Mouse (Mus musculus): ENCODE results near the gene Zdhhc1. TPM values are rescaled to one million over a fixed set of nuclear protein-coding genes. Genes with fewer than 3 reads are reported as not detected.

Gene Zdhhc1
- polyA plus RNA-seq, 1 experiment, result 15.2 TPM

DNA sequence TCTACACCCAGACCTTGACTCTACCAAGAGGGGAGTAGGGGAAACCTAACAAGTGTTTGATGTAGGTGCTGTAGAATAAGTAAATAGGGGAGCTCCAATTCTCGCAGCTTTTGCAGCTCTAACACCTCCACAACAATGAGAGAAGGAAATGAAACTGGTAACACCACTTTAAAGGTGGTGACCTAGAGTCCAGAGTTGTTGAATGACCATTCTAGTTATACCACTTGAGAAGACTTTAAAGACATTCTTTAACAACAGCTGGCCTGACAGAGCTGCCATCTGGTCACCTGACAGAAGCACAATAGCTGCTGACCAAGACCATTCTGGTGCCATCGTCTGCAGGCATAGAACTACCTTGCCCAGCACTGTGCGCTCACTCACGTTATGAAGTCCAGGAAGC, 42.2 kb upstream of the Zdhhc1 start:
- 92% methylated on average over 4 of the region's 4 CpGs for WGBS
- H3K36me3 ChIP-seq (ENCODE audit: control insufficient read depth, insufficient read depth, low read length), result peaks cover 27% of the 10 kb centered on the region
- TF ChIP-seq POLR2A (IDR thresholded peaks at IDR 0.05; ENCODE audit: low read depth, low read length) (no peak), CTCF (IDR thresholded peaks at IDR 0.05; ENCODE audit: extremely low read depth, insufficient read length, insufficient replicate concordance, low read depth, low read length) (no peak)
- H3K4me3 ChIP-seq (ENCODE audit: low read depth, low read length), result no peak overlapping the region
- no peak overlapping the region for H3K27ac ChIP-seq (ENCODE audit: insufficient read depth, low read depth, low read length)
- H3K4me1 ChIP-seq (ENCODE audit: control insufficient read depth, insufficient read depth, insufficient read length, low read length), result peaks cover 14% of the 10 kb centered on the region; the same call in 1 of the 2 replicates
- no peaks in the 10 kb centered on the region for H3K27me3 ChIP-seq (ENCODE audit: control insufficient read depth, insufficient read depth, low read length)

DNA sequence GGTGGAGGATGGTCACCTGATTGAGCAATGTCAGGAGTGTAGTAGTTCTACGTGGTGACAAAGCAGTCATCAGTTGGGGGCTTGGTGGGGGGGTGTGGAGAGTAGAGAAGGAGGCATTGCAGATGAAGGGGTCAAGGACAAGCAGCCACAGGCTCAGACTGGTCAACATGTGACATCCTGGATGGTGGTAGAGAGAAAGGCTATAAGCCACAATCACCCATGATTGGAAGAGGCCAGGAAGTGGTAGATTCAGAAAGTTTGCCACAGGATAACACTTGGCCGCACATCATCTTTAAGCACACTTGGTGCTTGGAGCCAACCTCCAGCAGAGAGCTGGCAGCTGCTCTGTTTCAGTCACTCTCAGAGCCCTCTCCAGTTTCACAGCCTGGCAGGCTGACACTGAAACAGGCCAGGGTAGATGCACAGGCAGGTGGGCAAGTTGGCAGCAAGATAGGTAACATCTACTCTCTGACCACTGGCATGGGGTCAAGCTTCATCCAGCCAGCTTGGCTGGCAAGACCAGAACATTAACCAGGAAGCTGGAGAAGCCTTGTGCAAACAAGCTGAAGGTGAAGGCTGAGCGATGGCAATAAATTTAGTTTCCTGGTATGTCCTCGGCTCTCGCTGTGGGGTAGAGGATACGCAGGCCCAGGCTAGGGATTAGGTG, 40.4 kb upstream of the Zdhhc1 start:
- H3K27ac ChIP-seq (ENCODE audit: insufficient read depth, low read depth, low read length), result peak overlapping the region; percentile 66
- no peak for TF ChIP-seq CTCF (IDR thresholded peaks at IDR 0.05; ENCODE audit: extremely low read depth, insufficient read length, insufficient replicate concordance, low read depth, low read length)
- TF ChIP-seq POLR2A (IDR thresholded peaks at IDR 0.05; ENCODE audit: low read depth, low read length), result no peak
- no peak overlapping the region for H3K4me3 ChIP-seq (ENCODE audit: low read depth, low read length)
- no peaks in the 10 kb centered on the region for H3K27me3 ChIP-seq (ENCODE audit: control insufficient read depth, insufficient read depth, low read length)
- 36% methylated on average over 6 of the region's 6 CpGs for WGBS
- peaks cover 27% of the 10 kb centered on the region for H3K36me3 ChIP-seq (ENCODE audit: control insufficient read depth, insufficient read depth, low read length)
- H3K4me1 ChIP-seq (ENCODE audit: control insufficient read depth, insufficient read depth, insufficient read length, low read length), result peaks cover 20% of the 10 kb centered on the region; the same call in 1 of the 2 replicates

DNA sequence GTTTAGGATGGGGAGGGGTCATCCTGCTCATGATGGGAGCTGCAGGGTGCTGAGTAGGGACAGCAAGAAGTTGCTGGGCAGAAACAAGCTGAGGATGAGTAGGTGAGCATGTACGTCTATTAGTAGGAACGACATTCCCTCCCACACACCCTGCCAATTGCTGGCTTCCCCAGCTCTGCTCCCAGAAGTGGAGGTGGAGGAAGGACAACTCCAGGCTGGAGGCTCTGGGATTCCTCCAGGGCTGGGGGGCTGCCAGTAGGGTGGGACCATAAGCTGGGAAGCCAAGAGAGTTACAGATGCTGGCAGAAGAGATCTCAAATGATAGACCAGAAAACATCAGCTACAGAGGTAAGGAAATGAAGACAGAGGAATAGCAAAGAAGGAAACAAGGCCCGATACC, 39.8 kb upstream of the Zdhhc1 start:
- H3K27me3 ChIP-seq (ENCODE audit: control insufficient read depth, insufficient read depth, low read length), result no peaks in the 10 kb centered on the region
- H3K27ac ChIP-seq (ENCODE audit: insufficient read depth, low read depth, low read length), result no peak overlapping the region
- H3K4me1 ChIP-seq (ENCODE audit: control insufficient read depth, insufficient read depth, insufficient read length, low read length), result peaks cover 20% of the 10 kb centered on the region; the same call in 1 of the 2 replicates
- H3K4me3 ChIP-seq (ENCODE audit: low read depth, low read length), result no peak overlapping the region
- TF ChIP-seq POLR2A (IDR thresholded peaks at IDR 0.05; ENCODE audit: low read depth, low read length), result no peak
- TF ChIP-seq CTCF (IDR thresholded peaks at IDR 0.05; ENCODE audit: extremely low read depth, insufficient read length, insufficient replicate concordance, low read depth, low read length), result no peak
- 89% methylated on average over 3 of the region's 3 CpGs for WGBS
- H3K36me3 ChIP-seq (ENCODE audit: control insufficient read depth, insufficient read depth, low read length), result peaks cover 25% of the 10 kb centered on the region

DNA sequence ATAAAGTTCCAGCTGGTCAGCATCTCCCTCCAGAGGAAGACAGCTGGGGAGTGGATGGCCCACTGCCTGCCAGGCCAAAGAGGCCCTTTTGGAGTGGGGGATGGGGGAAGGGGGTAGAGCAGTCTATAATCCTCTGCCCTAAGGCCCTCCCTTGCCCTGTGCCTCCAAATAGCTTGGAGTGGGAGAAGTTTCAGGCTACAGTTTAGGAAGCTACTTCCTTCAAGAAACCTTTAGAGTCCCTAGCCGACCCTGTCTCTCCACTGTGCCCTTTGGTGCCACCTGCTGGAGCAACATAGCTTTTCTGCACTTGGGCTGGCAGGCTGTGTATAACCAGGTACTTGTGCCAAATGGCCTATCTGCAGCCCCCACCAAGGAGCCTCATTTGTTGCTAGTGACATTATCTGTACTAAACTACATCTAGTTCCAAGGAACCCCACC, 37.2 kb upstream of the Zdhhc1 start:
- peaks cover 28% of the 10 kb centered on the region for H3K36me3 ChIP-seq (ENCODE audit: control insufficient read depth, insufficient read depth, low read length)
- H3K27ac ChIP-seq (ENCODE audit: insufficient read depth, low read depth, low read length), result peak overlapping the region; percentile 35

DNA sequence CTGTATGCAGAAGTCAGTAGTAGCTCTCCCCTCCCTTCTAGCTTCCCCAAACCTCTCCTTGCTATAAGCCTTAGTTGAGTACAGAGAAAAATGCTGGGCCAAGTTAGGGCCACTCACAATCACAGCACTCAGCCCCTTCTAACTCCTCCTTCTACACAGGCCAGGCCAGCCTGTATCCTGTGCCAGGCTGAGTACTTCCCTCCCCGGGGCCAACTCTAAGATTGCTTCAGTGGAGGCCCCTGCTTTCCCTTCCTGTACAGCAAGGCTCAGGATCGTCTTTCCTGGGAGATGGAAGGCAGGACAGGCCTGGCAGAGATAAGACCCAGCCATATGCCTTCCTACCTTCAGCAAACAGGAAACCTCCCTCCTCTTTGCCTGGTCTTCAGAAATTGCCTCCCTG, 36.7 kb upstream of the Zdhhc1 start:
- H3K4me1 ChIP-seq (ENCODE audit: control insufficient read depth, insufficient read depth, insufficient read length, low read length), result peaks cover 20% of the 10 kb centered on the region; the same call in 1 of the 2 replicates
- peak overlapping the region; percentile 35 for H3K27ac ChIP-seq (ENCODE audit: insufficient read depth, low read depth, low read length)
- WGBS, result 10% methylated on average over 2 of the region's 2 CpGs
- no peak overlapping the region for H3K4me3 ChIP-seq (ENCODE audit: low read depth, low read length)
- peaks cover 28% of the 10 kb centered on the region for H3K36me3 ChIP-seq (ENCODE audit: control insufficient read depth, insufficient read depth, low read length)
- H3K27me3 ChIP-seq (ENCODE audit: control insufficient read depth, insufficient read depth, low read length), result no peaks in the 10 kb centered on the region
- TF ChIP-seq POLR2A (IDR thresholded peaks at IDR 0.05; ENCODE audit: low read depth, low read length) (no peak), CTCF (IDR thresholded peaks at IDR 0.05; ENCODE audit: extremely low read depth, insufficient read length, insufficient replicate concordance, low read depth, low read length) (no peak)

More for the DNA sequence above, 37.2 kb upstream of the Zdhhc1 start:
- Histone ChIP-seq H3K27me3 (ENCODE audit: control insufficient read depth, insufficient read depth, low read length) (no peaks in the 10 kb centered on the region), H3K4me3 (ENCODE audit: low read depth, low read length) (no peak overlapping the region), H3K4me1 (ENCODE audit: control insufficient read depth, insufficient read depth, insufficient read length, low read length) (peaks cover 20% of the 10 kb centered on the region; the same call in 1 of the 2 replicates)
- TF ChIP-seq POLR2A (IDR thresholded peaks at IDR 0.05; ENCODE audit: low read depth, low read length), result no peak
- peak; percentile 77; the same call in 1 of the 2 replicates for TF ChIP-seq CTCF (IDR thresholded peaks at IDR 0.05; ENCODE audit: extremely low read depth, insufficient read length, insufficient replicate concordance, low read depth, low read length)
- WGBS, result 3% methylated on average over 1 of the region's 1 CpGs

DNA sequence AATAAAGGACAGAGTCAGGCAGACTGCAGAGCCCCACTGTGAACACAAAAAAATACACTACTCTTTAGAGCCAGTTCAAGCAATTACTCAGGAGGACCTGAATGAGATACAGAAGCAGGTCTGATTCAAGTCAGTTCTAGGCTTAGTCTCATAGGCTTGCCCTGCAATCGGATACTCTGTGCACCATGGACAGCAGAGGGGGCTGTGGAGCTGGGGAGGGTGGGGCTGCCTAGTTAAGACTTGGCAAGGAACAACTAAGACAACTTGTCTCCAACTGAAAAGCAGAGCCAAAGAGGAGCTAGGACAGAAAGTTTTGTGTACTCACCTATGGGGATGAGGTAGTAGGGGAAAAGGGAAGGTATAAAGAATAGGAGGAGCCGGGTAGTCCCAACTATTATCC, 35.1 kb upstream of the Zdhhc1 start:
- WGBS, result 38% methylated on average over 2 of the region's 2 CpGs
- TF ChIP-seq CTCF (IDR thresholded peaks at IDR 0.05; ENCODE audit: extremely low read depth, insufficient read length, insufficient replicate concordance, low read depth, low read length), result peak; percentile 69; the same call in 1 of the 2 replicates
- TF ChIP-seq POLR2A (IDR thresholded peaks at IDR 0.05; ENCODE audit: low read depth, low read length), result no peak
- Histone ChIP-seq H3K36me3 (ENCODE audit: control insufficient read depth, insufficient read depth, low read length) (peaks cover 16% of the 10 kb centered on the region), H3K27me3 (ENCODE audit: control insufficient read depth, insufficient read depth, low read length) (no peaks in the 10 kb centered on the region), H3K27ac (ENCODE audit: insufficient read depth, low read depth, low read length) (no peak overlapping the region), H3K4me3 (ENCODE audit: low read depth, low read length) (no peak overlapping the region), H3K4me1 (ENCODE audit: control insufficient read depth, insufficient read depth, insufficient read length, low read length) (peaks cover 15% of the 10 kb centered on the region)

DNA sequence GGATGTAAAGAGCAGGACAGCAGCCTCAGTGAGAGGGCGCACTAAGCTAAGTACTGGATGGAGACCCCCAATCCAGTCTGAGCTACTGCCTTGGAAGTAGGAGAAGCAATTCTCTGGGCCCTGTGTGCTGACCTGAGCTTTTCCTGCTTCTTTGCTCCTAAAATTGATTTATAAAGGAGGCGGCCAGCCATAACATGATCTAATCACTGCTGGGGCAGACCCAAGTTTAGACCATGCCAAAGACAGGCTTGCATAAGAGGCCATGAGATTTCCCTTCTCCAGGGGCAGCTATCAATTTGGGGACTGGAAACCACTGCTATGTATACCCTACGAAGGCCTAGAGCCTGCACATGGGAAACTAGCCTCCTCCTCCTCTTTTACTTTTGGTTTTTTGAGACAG, 32.6 kb upstream of the Zdhhc1 start:
- WGBS, result 93% methylated on average over 3 of the region's 3 CpGs

More for the DNA sequence above, 32.6 kb upstream of the Zdhhc1 start:
- Histone ChIP-seq H3K27ac (ENCODE audit: insufficient read depth, low read depth, low read length) (no peak overlapping the region), H3K27me3 (ENCODE audit: control insufficient read depth, insufficient read depth, low read length) (no peaks in the 10 kb centered on the region), H3K4me3 (ENCODE audit: low read depth, low read length) (no peak overlapping the region), H3K4me1 (ENCODE audit: control insufficient read depth, insufficient read depth, insufficient read length, low read length) (peaks cover 15% of the 10 kb centered on the region), H3K36me3 (ENCODE audit: control insufficient read depth, insufficient read depth, low read length) (peaks cover 24% of the 10 kb centered on the region)
- TF ChIP-seq POLR2A (IDR thresholded peaks at IDR 0.05; ENCODE audit: low read depth, low read length), result no peak
- TF ChIP-seq CTCF (IDR thresholded peaks at IDR 0.05; ENCODE audit: extremely low read depth, insufficient read length, insufficient replicate concordance, low read depth, low read length), result no peak

Measured in small intestine, adult 2 months (tissue).